Mouse (Mus musculus) G1E (cell line): ENCODE results near the gene Rere.

Experiments
- CTCF ChIP-seq: IDR thresholded peaks from 2 replicates; pipeline ENCODE4 v1.5.1; 2012; ENCODE audit warnings: low read depth, low read length, inconsistent platforms, mixed read lengths
- GATA1 ChIP-seq: IDR thresholded peaks from 2 replicates; pipeline ENCODE4 v1.6.1; 2012; ENCODE audit warnings: borderline replicate concordance, low read length, inconsistent platforms, mixed read lengths

- TF ChIP-seq CTCF = no peak
- no peak for TF ChIP-seq GATA1
These were observed 70.1 kb downstream of the Rere start for GRCm38 (mm10) chr4:150351419-150352075.
